In genomic region chr5:108460461-108460860, GRCm38 (mm10) we compare ENCODE assay signal across 8 mouse cellular contexts. TPM values are rescaled to one million over a fixed set of nuclear protein-coding genes. Genes with fewer than 3 reads are reported as not detected.
A peak's percentile ranks its signal among the peaks of the same experiment; 100 is the strongest.
DNase-seq lines count a peak whose midpoint lies in the region; ATAC-seq and TF ChIP-seq lines count a peak whose summit lies in the region.

No protein-coding gene starts in this region.

- H3K4me3 ChIP-seq in heart, embryonic 15.5 days: peak overlapping the region; percentile 61
- H3K4me3 ChIP-seq in bone marrow, adult 2 months (replicated peaks; ENCODE audit: control insufficient read depth, low read depth, low read length): peak overlapping the region; percentile 70
- H3K4me3 ChIP-seq in heart, embryonic 16.5 days (ENCODE audit: low read length): peak overlapping the region; percentile 99
- H3K4me3 ChIP-seq in midbrain, embryonic 10.5 days: peak overlapping the region; percentile 86

- 39% methylated on average over 6 of the region's 6 CpGs for WGBS in heart, embryonic 15.5 days
- 44% methylated on average over 6 of the region's 6 CpGs for WGBS in bone marrow, adult 2 months
- WGBS in heart, embryonic 16.5 days: 36% methylated on average over 6 of the region's 6 CpGs
- WGBS in midbrain, embryonic 10.5 days: 47% methylated on average over 6 of the region's 6 CpGs

- 0 out of 2 replicates have a peak overlapping the region, but pooled peaks have one; percentile 21 for H3K27ac ChIP-seq in heart, embryonic 15.5 days
- no peak overlapping the region for H3K27ac ChIP-seq in bone marrow, adult 2 months (ENCODE audit: control insufficient read depth, insufficient read depth, low read depth, low read length, poor library complexity)
- H3K27ac ChIP-seq in heart, embryonic 16.5 days (ENCODE audit: low read length): no peak overlapping the region
- peak overlapping the region; percentile 99 for H3K27ac ChIP-seq in midbrain, embryonic 10.5 days (replicated peaks)

- peak overlapping the region; percentile 85 for H3K9ac ChIP-seq in heart, embryonic 15.5 days
- H3K9ac ChIP-seq in heart, embryonic 16.5 days (ENCODE audit: low read length): peak overlapping the region; percentile 99

- ATAC-seq in heart, embryonic 15.5 days (replicated peaks; ENCODE audit: insufficient number of reproducible peaks, insufficient read depth, low FRiP score, low read depth): no peak
- ATAC-seq in heart, embryonic 16.5 days (replicated peaks; ENCODE audit: extremely low read depth, insufficient read depth, low FRiP score): no peak

- DNase-seq in heart, adult 18-20 months: no peak
- no peak for DNase-seq in midbrain, embryonic 10.5 days (ENCODE audit: low spot score)
- no peak for DNase-seq in left cerebral cortex, postnatal 36 days (ENCODE audit: low spot score in 2 of 2)
- no peak for DNase-seq in frontal cortex, postnatal 36 days (ENCODE audit: low spot score in 2 of 2)
- DNase-seq in adrenal gland, postnatal 36 days: no peak

- peak overlapping the region; percentile 80 for H3K4me2 ChIP-seq in heart, embryonic 15.5 days
- peak overlapping the region; percentile 96 for H3K4me2 ChIP-seq in heart, embryonic 16.5 days (ENCODE audit: low read depth, low read length)

- intact Hi-C loops in left cerebral cortex, postnatal 36 days (cut with DNase I): loop anchor here (5.0 kb wide), 1 partner anchor 93 kb away; the partner anchor contains the start of gene Gm42517

- no peak for TF ChIP-seq POLR2A in bone marrow, adult 2 months (IDR thresholded peaks at IDR 0.05; ENCODE audit: borderline replicate concordance, control insufficient read depth, low read depth, low read length)

- H3K9me3 ChIP-seq in heart, embryonic 15.5 days (replicated peaks): no peaks in the 10 kb centered on the region
- no peaks in the 10 kb centered on the region for H3K9me3 ChIP-seq in heart, embryonic 16.5 days (replicated peaks; ENCODE audit: control insufficient read depth, low read length)
- H3K9me3 ChIP-seq in midbrain, embryonic 10.5 days (replicated peaks): no peaks in the 10 kb centered on the region

- no peaks in the 10 kb centered on the region for H3K27me3 ChIP-seq in heart, embryonic 15.5 days
- H3K27me3 ChIP-seq in heart, embryonic 16.5 days (ENCODE audit: control insufficient read depth, insufficient read depth, low read length): no peaks in the 10 kb centered on the region
- peaks cover 25% of the 10 kb centered on the region for H3K27me3 ChIP-seq in midbrain, embryonic 10.5 days (ENCODE audit: low read depth, poor library complexity, severe bottlenecking)

- H3K36me3 ChIP-seq in heart, embryonic 15.5 days: no peaks in the 10 kb centered on the region
- no peaks in the 10 kb centered on the region; the same call in 1 of the 2 replicates for H3K36me3 ChIP-seq in heart, embryonic 16.5 days (ENCODE audit: control insufficient read depth, insufficient read depth)
- no peaks in the 10 kb centered on the region for H3K36me3 ChIP-seq in midbrain, embryonic 10.5 days

- peaks cover 34% of the 10 kb centered on the region for H3K4me1 ChIP-seq in heart, embryonic 15.5 days (replicated peaks)
- peaks cover 3% of the 10 kb centered on the region for H3K4me1 ChIP-seq in bone marrow, adult 2 months (ENCODE audit: control insufficient read depth, insufficient read depth, low read length)
- H3K4me1 ChIP-seq in heart, embryonic 16.5 days (ENCODE audit: control insufficient read depth, insufficient read depth, low read length): peaks cover 31% of the 10 kb centered on the region
- H3K4me1 ChIP-seq in midbrain, embryonic 10.5 days: peaks cover 32% of the 10 kb centered on the region

- no peak for TF ChIP-seq CTCF in bone marrow, adult 2 months (IDR thresholded peaks at IDR 0.05; ENCODE audit: control insufficient read depth, insufficient read depth, low read length)

RNA-seq across cellular contexts. Expression of gene Pcgf3, which starts 0.6 kb away (rescaled TPM):
- polyA plus RNA-seq in heart, embryonic 15.5 days (2015; fragmentation: Nextera tagmentation; extraction: Ambion mirVana): 15.2 and 17.9 TPM in 2 replicates
- total RNA-seq in heart, adult 18-20 months (2021): 10 to 100 TPM; 29.9 to 31.3 TPM
- 10.1 and 13.7 TPM in 2 replicates for polyA plus RNA-seq in bone marrow, adult 2 months (2011; ENCODE audit: insufficient read depth, insufficient read length, low replicate concordance, missing spikeins)
- 16.3 and 18.3 TPM in 2 replicates for polyA plus RNA-seq in heart, embryonic 16.5 days (2015; fragmentation: Nextera tagmentation; extraction: Ambion mirVana)
- polyA plus RNA-seq in midbrain, embryonic 10.5 days (2016; fragmentation: Nextera tagmentation; extraction: Ambion mirVana): 21.2 and 27.8 TPM in 2 replicates
- total RNA-seq in left cerebral cortex, postnatal 36 days (2021): 10 to 100 TPM; 51.8 to 56.5 TPM
- total RNA-seq in adrenal gland, postnatal 36 days (2021): 10 to 100 TPM; 37.6 to 39.6 TPM

RNA-seq across cellular contexts. Expression of gene Mfsd7a, which starts 11.8 kb away (rescaled TPM):
- polyA plus RNA-seq in heart, embryonic 15.5 days (2015; fragmentation: Nextera tagmentation; extraction: Ambion mirVana): 0.35 and 0.43 TPM in 2 replicates
- total RNA-seq in heart, adult 18-20 months (2021): 1 to 10 TPM; 1.8 to 2.9 TPM
- 5.3 and 11.2 TPM in 2 replicates for polyA plus RNA-seq in bone marrow, adult 2 months (2011; ENCODE audit: insufficient read depth, insufficient read length, low replicate concordance, missing spikeins)
- polyA plus RNA-seq in heart, embryonic 16.5 days (2015; fragmentation: Nextera tagmentation; extraction: Ambion mirVana): 0.30 TPM in 2 replicates
- 0.11 and 0.16 TPM in 2 replicates for polyA plus RNA-seq in midbrain, embryonic 10.5 days (2016; fragmentation: Nextera tagmentation; extraction: Ambion mirVana)
- under 1 TPM; 0.94 to 0.97 TPM for total RNA-seq in left cerebral cortex, postnatal 36 days (2021)
- 1 to 10 TPM; 1.0 to 1.3 TPM for total RNA-seq in adrenal gland, postnatal 36 days (2021)

RNA-seq across cellular contexts. Expression of gene Atp5k, which starts 26.2 kb away (rescaled TPM):
- polyA plus RNA-seq in heart, embryonic 15.5 days (2015; fragmentation: Nextera tagmentation; extraction: Ambion mirVana): 639 and 1,118 TPM in 2 replicates
- total RNA-seq in heart, adult 18-20 months (2021): 1,000 to 10,000 TPM; 1,085 to 1,145 TPM
- 313 and 485 TPM in 2 replicates for polyA plus RNA-seq in bone marrow, adult 2 months (2011; ENCODE audit: insufficient read depth, insufficient read length, low replicate concordance, missing spikeins)
- polyA plus RNA-seq in heart, embryonic 16.5 days (2015; fragmentation: Nextera tagmentation; extraction: Ambion mirVana): 740 and 758 TPM in 2 replicates
- 361 and 381 TPM in 2 replicates for polyA plus RNA-seq in midbrain, embryonic 10.5 days (2016; fragmentation: Nextera tagmentation; extraction: Ambion mirVana)
- 100 to 1,000 TPM; 230 to 258 TPM for total RNA-seq in left cerebral cortex, postnatal 36 days (2021)
- total RNA-seq in adrenal gland, postnatal 36 days (2021): 100 to 1,000 TPM; 374 to 446 TPM

Comparison
In these comparisons a context has a peak if more than half of its experiments do, and no peak if none do; other contexts are left out.
1. H3K27ac ChIP-seq: peak in heart, embryonic 15.5 days (single experiment) and midbrain, embryonic 10.5 days (single experiment); none in bone marrow, adult 2 months (single experiment) and heart, embryonic 16.5 days (single experiment).
2. Peak in every context shown above with its lines, with median percentiles within 50 percentile points of each other: H3K4me3 ChIP-seq.